Mouse (Mus musculus) cerebellum, adult 2 months (tissue): ENCODE data around the gene Sh3pxd2b.

Source experiments
- CTCF ChIP-seq: fragments of 200-500 bp; IDR thresholded peaks from 2 replicates; pipeline ENCODE4 v1.5.1; 2011; ENCODE audit warnings: low read depth, mild to moderate bottlenecking, control low read depth, low read length, moderate library complexity, borderline replicate concordance; ENCODE audit not compliant: insufficient read depth
- POLR2A ChIP-seq: fragments of 200-500 bp; IDR thresholded peaks from 2 replicates; pipeline ENCODE4 v1.6.1; 2011; ENCODE audit warnings: low read length, control low read depth, borderline replicate concordance; ENCODE audit not compliant: insufficient read depth

GRCm38 (mm10) chr11:32309446-32309845, 38.2 kb upstream of the Sh3pxd2b start:
- TF ChIP-seq CTCF (no peak), POLR2A (no peak)
